Mouse (Mus musculus) brain, embryonic 18.5 days (tissue): ENCODE data around the gene Dnajb5.
A peak's percentile ranks its signal among the peaks of the same experiment; 100 is the strongest.

ENCODE experiments used
- DNase-seq: peaks from one replicate; pipeline ENCODE4 v3.0.0-alpha.2; 2012; ENCODE audit warnings: low read depth, low spot score

The Dnajb5 gene

DNA sequence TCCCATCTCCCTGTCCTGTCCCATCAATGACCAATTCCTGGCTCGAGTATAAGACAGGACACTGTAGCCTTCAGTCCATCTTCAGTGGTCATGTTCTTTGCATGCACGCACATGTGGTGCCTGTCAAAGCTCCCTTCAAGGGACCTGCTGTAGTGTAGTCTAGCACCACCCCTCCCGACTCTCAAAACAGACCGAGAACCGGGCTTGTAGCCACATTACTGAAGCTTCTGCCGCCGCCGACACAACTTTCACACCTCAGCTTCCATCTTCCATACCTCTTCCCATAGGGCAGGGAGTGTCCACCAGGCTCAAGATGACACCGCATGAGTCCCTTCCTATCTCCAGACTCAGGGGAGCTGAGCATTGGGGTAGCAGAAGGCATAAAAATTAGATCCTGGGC, 5.4 kb upstream of the Dnajb5 start:
- no peak for DNase-seq

DNA sequence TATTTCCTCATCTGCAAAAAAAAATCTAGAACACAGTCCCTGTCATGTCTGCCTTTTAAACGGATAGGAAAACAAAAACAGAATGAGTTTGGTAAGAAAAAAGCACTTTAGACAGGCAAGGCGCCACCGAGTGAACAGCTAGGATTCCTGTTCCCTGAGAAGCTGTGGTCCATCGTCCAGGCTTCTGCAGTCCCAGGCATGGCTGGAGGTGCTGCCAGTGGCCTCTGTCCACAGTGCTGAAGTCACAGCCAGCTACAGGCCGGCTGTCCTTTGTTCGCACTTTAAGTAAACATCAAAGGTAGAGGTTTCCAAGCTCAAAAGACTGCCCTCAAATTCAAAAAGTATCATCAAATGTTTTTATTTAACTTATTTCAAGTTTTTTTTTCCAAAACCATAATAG, 4.6 kb upstream of the Dnajb5 start:
- no peak for DNase-seq

DNA sequence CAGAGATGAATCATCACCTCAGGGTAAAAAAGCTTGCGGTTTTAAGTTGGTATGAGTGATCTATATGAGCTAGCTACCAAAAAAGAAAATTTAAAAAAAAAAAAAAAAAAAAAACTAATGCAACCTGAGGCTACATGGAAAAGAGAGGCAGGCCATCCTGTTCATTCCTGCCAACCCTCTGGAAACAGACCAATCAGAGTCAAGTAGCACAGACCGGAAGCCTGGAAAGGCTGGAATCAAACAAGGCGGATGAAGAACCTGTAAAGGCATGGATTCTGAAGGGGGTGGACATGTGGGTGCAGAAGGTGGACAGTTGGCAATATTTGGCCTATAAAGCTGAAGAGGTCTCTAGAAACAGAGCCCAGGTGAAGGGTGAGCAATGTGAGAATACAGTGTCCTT, 4.2 kb upstream of the Dnajb5 start:
- no peak for DNase-seq

DNA sequence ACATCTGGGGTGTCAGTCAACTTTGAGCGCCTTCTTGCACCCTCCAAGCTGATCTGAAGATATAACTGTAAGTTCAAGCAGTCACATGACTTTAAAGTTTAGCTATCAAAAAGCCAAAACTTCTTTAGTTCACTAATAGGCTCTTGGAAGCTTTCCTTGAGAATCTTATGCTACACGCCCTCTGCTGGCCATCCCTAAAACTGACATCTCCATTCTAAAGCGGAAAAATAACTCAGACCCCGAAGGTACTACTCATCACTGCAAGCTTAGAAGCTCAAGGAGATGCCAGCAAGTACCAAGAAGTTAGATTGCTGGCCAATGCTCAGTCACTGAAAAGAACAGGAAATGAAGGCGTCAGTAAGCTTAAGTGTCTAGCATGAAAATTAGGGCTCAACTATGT, 3.7 kb upstream of the Dnajb5 start:
- peak; percentile 60 for DNase-seq

DNA sequence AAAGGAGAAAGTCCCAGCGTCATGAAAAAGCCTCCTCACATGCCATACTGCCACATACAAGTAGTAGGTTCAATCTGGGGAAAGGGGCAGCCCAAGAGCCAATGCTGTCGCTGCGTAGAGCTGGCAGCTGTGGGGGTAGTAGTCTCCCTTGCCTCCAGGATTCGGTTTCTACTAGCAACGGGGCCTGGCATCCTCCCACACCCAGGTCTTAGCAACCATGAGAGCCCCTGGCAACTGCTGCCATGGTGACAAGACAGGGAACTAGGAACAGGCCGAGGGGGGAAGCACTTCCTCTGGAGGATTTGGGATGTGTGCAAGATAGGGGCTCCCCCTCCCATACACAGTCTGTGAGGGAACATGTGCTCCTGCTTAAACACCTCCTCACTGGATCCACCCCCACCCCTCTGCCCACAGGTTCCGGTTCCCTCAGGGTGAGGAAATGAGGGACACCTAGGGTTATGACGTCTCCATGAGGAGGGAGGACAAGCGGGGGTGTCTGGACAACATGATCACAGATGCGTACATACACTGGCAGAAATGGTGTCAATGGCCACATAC, 2.8 kb upstream of the Dnajb5 start:
- DNase-seq = peak; percentile 92

DNA sequence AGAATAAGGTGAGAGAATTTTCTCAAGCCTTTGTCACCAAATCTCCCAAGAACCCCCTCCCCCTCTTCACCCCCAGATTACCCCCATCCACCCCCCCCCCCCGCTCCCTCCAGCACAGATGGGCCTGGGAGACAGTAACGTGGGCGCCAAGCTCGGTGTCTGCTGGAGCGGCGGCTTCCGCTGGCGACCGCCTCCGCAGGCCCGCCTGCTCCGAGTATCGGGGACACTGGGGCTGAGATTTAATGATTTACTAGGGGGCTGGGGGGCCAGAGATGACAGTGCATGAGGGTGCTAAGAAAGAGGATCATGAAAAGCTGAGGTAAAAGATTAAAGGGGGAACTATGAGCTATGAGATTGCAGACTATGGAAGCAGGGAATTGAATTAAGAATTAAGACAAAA, 1.1 kb upstream of the Dnajb5 start:
- no peak for DNase-seq

DNA sequence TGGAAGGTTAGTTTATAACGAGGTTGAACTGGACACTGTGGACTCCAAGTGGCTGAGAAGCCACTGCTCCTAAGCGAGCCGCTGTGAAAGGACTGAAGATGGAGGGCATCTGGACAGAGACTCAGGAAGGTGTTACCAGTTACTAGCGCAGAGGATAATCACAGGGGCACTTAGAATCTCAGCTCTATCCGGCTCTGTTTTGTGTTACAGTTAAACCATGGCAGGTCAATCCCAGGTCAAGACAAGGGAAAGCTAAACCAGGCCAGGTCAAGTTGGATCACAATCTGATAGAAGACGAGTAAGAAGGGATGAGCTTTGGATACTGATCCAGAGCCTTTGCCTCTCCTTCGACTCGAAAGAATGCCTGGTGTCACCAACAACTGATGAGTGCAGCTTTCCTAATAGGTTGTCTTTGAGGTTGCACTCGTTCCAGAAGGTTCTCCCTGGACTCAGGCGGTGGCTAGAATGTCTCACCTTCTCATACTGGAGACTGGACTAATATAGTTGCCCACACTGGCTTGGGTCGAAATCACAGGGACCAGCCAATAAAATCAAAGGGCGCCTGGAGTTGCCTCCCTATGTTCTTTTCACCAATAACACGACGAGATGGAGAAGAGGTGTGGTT, 451 bp upstream of the Dnajb5 start:
- DNase-seq = no peak

DNA sequence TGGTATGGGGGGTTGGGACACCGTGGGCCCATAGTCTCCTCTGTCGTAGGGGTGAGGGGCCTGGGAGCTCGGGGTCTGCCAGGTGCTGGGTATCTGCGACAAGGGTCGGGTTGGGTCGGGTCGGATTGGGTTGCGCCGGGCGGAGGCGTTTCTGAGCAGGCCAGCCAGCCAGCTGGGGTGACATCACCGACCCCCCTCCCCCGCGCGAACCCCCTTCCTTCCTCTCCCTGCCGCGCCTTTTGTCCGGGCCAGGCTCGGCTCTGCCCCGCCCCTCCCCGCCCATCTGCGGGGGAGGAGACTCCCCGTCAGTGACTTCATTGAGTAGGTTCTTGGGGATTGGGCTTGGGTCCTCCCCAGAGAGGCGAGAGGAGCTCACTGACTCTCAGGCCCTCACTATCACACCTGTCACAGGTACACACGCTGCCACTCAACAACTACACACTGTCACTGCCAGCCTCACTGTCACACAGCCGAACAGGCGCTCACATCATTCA, 498 bp downstream of the Dnajb5 start:
- DNase-seq = peak; percentile 79

DNA sequence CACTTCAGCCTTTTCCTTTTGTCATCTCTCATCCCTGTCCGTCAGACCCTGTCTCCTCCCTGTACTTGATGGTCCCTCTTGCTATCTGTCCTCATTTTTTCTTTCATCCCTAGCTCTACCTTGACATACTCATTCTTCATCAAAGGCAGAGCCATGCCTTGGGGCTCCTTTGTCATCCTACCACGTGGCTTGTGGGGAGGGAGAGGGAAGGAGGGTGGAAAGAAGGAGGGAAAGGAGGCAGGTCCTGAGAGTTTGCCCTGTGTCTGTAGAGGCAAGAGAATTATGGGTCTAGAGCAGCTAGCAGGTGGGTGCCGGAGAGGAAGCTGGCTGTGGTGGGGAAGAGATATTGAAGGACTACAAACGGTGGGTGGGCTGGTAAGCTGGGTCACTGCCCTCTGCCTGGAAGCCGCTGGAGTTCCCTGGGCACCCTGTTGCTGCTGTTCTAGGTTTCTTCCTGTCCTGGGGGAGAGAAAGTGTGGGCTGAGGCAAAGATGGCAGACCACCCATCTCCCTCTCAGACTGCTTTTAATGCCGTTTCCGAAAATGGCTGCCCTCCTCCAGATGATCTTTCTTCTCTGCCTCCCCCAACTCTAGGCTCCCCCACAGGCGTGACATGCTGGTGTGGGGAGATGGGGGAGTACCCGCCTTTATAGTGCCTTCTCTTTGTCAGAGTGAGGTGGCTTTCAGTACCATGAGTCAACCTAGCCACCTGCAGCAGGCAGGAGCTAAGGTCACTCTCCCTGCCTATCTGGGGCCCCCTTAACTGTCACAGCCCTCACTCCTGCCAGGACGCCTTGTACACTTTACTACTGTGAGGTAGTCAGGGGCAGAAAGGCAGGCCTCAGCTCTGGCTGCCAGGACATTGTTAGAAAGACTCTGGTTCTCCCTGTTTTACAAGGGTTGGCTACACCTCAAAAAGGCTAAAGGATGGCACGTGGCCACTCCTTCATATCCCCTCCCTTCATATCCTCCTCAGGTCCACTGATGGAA, 1.9 kb downstream of the Dnajb5 start:
- no peak for DNase-seq

DNA sequence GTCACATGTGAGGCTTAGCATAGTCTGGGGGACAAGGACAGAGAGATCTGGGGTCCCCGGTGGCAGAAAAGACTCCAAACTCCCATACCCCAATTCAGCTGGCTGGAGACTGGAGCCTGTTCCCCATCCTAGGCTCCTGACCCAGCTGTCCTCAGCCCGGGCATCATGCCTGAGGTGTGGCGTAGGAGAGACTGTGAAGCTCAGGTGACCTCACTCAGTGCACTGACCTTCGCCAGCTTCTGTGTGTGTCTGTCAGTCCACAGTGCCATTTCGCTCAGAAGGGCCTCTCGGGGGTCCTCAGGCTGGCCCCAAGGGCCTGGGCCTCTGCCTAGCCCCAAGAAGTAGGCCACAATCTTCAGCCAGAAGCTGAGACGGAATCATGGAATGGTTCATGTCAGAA, 2.9 kb downstream of the Dnajb5 start:
- no peak for DNase-seq

DNA sequence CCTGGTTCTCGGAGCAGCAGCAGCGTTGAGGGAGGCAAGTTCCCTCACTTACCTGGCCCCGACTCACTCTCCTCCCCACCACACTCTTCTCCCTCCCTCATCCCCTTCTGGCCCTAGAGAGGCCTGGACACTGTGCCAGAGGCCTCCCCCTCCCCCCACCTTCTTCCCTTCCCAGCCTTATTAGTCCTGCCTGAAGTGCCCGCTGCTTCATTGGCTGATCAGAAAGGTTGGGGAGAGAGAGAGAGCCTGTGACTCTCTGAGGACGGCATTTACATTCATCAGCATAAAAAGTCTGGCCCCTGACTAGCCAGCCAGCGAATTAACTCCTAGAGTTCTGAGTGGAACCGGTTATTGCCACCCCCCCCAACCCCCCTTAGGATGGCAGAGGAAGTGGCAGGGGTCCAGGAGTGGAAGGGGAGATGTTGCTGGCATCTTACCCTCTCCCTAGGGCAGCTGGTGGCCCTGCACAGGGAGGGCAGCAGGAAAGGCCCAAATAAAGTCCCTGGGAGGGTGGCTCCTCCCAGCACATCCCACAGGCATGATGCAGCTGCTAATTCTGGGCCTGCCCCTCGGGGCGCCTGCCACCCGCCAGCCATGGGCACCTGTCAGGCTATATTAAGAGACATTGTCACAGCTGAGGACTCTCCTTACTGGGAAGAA, 4.0 kb downstream of the Dnajb5 start:
- DNase-seq = no peak

DNA sequence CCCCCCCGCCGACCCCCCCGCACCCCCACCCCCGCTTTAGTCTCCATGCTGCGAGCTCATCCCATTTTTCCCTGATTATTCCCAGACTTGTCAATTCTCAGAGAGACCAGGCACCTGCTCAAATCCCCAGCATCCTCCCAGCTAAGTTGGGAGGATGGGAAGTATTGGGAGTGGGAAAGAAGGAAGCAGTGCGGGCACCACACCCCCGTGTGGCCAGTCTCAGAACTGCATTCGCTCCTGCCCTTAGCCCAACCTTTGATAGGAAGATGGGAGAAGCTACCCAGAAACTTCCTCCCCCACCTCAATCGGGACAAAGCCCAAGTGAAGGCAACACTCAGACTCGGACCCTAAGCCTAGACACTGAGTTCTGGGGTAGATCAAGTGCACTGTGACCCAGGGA, 4.7 kb downstream of the Dnajb5 start:
- DNase-seq = no peak

DNA sequence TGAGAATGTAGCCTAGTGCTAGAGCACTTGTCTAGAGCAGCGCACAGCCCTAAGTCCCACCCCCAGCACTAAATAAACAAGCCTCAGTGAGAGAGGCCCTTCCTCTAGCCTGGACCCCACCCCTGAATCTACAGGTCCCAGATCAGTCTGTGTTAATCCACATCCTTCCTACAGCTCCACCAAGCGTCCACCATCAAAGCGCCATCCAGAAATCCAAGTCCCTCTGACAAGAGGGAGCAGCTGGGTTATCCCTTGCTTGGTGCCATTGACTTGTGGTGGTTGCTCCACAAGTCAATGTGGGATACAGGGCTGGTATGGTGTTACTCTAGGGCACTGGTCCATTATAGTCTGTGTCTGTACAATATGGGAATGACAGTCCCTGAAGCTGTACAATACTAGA, 5.6 kb downstream of the Dnajb5 start:
- no peak for DNase-seq

DNA sequence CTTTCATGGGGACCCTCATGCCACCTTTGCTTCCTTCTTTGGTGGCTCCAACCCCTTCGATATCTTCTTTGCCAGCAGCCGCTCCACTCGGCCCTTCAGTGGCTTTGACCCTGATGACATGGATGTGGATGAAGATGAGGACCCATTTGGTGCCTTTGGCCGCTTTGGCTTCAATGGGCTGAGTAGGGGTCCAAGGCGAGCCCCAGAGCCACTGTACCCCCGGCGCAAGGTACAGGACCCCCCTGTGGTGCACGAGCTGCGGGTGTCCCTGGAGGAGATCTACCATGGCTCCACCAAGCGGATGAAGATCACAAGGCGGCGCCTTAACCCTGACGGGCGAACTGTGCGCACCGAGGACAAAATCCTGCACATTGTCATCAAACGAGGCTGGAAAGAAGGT, 7.0 kb downstream of the Dnajb5 start:
- DNase-seq = no peak

DNA sequence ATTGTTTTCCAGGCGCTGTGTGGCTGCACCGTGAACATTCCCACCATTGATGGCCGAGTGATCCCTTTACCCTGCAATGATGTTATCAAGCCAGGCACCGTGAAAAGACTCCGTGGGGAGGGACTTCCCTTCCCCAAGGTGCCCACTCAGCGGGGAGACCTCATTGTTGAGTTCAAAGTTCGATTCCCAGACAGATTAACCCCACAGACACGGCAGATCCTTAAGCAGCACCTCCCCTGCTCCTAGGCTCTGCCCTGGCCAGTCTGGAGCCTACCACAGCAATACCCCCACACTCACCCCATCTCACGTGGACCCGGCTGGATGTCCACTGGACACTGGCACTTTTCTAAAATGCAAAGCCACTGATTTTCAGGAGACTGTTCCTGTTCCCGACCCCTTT, 7.7 kb downstream of the Dnajb5 start:
- no peak for DNase-seq

DNA sequence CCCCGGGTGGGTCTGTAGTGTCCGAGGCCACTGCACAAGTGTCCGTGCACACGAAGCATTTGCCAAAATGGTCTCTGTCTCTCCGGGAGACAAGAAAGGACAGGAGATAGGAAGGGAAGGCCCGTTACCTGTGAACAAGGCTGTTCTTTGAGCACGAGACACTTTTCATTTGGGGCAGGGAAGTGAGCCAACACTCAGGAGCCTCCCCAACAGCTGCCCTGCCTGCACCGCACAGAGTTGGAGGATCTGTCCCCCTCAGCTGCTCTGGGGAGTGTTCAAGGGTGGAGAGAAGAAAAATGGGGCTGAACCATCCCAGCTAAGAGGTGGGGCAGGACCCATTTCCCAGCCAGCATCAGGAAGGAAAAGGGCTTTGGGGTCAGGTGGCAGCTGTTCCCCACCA, 8.4 kb downstream of the Dnajb5 start:
- DNase-seq = no peak

DNA sequence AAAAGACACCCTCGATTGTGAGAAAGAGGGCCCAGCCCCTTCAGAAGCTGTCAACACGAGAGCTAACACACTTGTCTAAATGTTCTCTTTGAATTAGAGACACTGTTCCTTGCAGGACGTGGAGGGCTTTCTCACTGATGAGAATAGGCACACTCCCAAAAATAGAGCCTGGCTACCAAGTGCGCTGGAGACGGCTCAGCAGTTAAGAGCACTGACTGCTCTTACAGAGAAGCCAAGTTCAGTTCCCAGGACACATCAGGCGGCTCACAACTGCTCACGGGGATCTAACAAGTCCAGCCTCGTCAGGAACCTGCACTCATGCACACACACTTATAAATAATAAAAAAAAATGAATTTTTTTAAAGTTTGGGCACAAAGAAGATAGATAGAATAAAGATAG, 9.3 kb downstream of the Dnajb5 start:
- DNase-seq = no peak

DNA sequence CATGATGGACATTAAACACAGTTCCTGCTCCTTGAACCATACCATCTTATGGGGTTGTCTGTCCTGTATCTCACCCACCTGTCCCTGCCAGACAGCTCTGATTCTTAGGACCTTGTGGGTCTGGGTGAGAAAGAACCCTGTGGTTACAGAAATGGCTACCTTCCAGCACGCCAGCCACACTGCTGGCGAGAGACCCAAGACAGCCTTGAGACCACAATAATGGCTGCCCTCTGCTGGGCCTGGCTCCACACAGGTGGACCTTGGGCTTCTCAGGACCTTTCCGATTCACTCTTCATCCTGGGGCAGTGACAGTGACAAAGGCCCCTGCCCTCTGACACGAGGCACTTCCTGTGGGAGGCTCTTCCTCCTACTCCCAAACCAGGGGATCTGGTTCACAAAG, 9.8 kb downstream of the Dnajb5 start:
- no peak for DNase-seq

DNA sequence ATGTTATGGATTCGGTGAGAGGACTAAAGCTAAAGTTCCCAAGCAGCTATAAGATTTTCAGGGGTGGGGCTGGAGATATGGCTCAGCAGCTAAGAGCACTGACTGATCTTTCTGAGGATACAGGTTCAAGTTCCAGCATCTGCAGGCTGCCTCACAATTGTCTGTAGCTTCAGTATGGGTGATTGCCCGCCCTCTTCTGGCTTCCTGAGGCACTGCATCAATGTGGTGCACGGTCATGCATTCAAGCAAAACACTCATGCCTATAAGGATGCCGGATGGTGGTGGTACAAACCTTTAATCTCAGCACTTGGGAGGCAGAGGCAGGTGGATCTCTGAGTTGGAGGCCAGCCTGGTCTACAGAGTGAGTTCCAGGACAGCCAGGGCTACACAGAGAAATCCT, 12.0 kb downstream of the Dnajb5 start:
- DNase-seq = no peak

DNA sequence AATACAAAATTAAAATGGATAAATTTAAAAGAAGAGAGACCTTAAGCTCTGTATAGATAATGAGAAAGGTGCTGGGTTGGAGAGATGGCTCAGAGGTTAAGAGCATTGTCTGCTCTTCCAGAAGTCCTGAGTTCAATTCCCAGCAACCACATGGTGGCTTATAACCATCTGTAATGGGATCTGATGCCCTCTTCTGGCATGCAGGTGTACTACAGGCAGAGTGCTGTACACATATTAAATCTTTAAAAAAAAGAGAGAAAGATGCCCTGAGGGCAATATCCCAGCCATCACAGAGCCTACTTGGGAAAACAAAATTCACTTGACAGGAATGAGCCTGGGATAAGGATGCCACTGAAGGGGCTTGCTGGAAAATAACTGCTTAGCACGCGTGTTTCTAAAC, 13.9 kb downstream of the Dnajb5 start:
- no peak for DNase-seq

DNA sequence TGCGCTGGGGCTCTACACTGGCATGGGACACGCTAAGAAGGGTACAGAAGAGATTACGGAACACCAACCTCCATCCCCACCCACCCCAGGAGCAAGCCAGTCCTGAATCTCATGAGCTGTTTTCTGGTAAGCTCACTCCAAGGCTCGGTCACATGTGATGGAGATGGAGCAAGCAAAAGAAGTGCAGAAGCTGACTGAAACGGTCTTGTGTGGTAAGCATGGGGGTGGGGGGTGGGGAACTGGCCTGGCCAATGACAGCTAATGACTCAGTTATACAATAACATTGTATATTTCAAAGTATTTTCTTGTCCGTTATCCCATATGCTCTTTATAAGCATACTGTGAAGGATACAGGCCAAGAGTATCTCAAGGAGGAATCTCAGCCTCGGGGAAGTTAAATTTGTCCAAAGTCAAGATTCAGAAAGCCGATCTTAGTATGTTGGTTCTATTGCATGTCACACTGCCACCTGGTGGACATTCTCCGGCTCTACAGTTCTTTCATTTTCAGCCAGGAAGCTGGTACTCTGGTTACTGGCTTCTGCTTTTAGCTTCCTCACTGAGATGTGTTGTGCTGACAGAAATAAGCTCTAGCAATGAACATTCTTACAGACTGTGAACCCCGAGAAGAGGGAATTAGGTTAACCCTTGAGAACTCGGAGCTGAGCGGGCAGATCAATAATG, 15.6 kb downstream of the Dnajb5 start:
- no peak for DNase-seq

DNA sequence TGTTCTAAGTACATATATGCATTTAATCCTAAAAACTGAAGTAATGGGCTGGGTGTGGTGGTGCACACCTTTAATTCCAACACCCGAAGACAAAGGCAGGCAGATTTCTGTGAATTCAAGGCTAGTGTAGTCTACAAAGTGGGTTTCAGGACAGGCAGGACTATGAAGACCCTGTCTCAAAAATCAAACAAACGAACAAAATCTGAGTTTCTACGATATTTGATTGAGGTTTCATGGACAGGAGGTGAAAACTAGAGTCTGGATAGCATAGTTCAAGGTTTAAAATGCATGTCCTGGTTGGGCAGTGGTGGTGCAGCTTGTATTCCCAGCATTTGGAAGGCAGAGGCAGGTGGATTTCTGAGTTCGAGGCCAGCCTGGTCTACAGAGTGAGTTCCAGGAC, 19.7 kb downstream of the Dnajb5 start, which contains the start of gene 1700022I11Rik:
Gene 1700022I11Rik (plus strand): TSS at position 301 of the 400 bp plus-strand sequence.
- no peak for DNase-seq
